Comparison of ENCODE assay signal across 18 mouse cellular contexts in the genomic region with DNA sequence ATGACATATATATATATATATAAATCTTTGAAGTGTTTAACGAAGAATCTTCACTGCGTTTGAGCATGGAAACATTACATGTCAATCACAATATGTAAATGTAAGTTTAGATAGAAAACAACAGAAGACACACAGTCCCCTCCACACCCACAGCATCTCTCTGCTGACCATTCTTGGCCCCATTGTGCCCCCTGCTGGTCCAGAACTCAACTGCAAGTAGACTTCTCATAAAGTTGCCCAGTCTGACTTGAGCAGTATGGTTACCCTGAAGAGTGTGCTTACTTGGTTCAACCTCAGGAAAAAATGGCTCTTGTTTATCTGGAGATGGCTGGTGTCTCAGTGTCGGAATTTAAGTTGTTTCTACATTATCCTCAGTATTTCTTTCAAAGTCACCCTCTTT.
A peak's percentile ranks its signal among the peaks of the same experiment; 100 is the strongest.
DNase-seq lines count a peak whose midpoint lies in the region; ATAC-seq and TF ChIP-seq lines count a peak whose summit lies in the region.
"Had no signal": no experiment of that assay in that cellular context is flagged by ENCODE, and none has a peak within 500 bp of the region (broad histone marks: within the 10 kb centered on the region; RNA-seq: fewer than 3 reads in every experiment).

No protein-coding gene starts in this region.

- no peaks in the 10 kb centered on the region for H3K27me3 ChIP-seq in forebrain, embryonic 10.5 days (ENCODE audit: poor library complexity, severe bottlenecking)
- H3K27me3 ChIP-seq in midbrain, embryonic 13.5 days, result no peaks in the 10 kb centered on the region

- no peak overlapping the region for H3K9ac ChIP-seq in midbrain, embryonic 13.5 days (replicated peaks)

- ATAC-seq in midbrain, embryonic 13.5 days, result no peak
- ATAC-seq: forebrain, embryonic 16.5 days; hindbrain, embryonic 16.5 days had no signal

- no peak overlapping the region for H3K27ac ChIP-seq in bone marrow, adult 2 months (ENCODE audit: control insufficient read depth, insufficient read depth, low read depth, low read length, poor library complexity)
- H3K27ac ChIP-seq in forebrain, embryonic 10.5 days, result no peak overlapping the region
- no peak overlapping the region for H3K27ac ChIP-seq in midbrain, embryonic 13.5 days
- H3K27ac ChIP-seq: gastrocnemius, adult 2 months; heart, embryonic 10.5 days; left cerebral cortex, adult 2 months had no signal

- TF ChIP-seq CTCF in bone marrow, adult 2 months (IDR thresholded peaks at IDR 0.05; ENCODE audit: control insufficient read depth, insufficient read depth, low read length), result peak; percentile 52

- DNase-seq in adrenal gland, postnatal 10 days, result peak; percentile 1
- DNase-seq in adrenal gland, adult 8-10 months, result no peak
- DNase-seq in CD4-positive helper T cell, adult 2 months (ENCODE audit: low read depth, low spot score), result peak; percentile 18
- peak; percentile 28 for DNase-seq in spleen, adult 12 weeks (ENCODE audit: low spot score)
- no peak for DNase-seq in gastrocnemius, adult 8-10 months (ENCODE audit: low spot score in 2 of 2)
- DNase-seq in forebrain, embryonic 10.5 days (ENCODE audit: extremely low spot score, low spot score), result no peak
- DNase-seq: cerebellum, adult 2 months; gastrocnemius, adult 2 months; kidney, adult 2 months; lung, postnatal 4 days; midbrain, embryonic 14.5 days; right cerebral cortex, postnatal 4 days had no signal

- no peaks in the 10 kb centered on the region for H3K36me3 ChIP-seq in forebrain, embryonic 10.5 days (replicated peaks)
- H3K36me3 ChIP-seq in midbrain, embryonic 13.5 days, result no peaks in the 10 kb centered on the region
- H3K36me3 ChIP-seq: heart, embryonic 10.5 days had no signal

- H3K4me2 ChIP-seq in midbrain, embryonic 13.5 days (replicated peaks), result no peak overlapping the region

- no peak overlapping the region for H3K4me3 ChIP-seq in bone marrow, adult 2 months (replicated peaks; ENCODE audit: control insufficient read depth, low read depth, low read length)
- no peak overlapping the region for H3K4me3 ChIP-seq in forebrain, embryonic 10.5 days
- no peak overlapping the region for H3K4me3 ChIP-seq in midbrain, embryonic 13.5 days (replicated peaks)
- H3K4me3 ChIP-seq: gastrocnemius, adult 2 months; heart, embryonic 10.5 days; left cerebral cortex, adult 2 months had no signal

- WGBS in bone marrow, adult 2 months, result 66% methylated on average over 3 of the region's 3 CpGs
- WGBS in forebrain, embryonic 10.5 days, result 85% methylated on average over 3 of the region's 3 CpGs
- 81% methylated on average over 3 of the region's 3 CpGs for WGBS in midbrain, embryonic 13.5 days

- no peaks in the 10 kb centered on the region; the same call in 1 of the 2 replicates for H3K4me1 ChIP-seq in bone marrow, adult 2 months (ENCODE audit: control insufficient read depth, insufficient read depth, low read length)
- no peaks in the 10 kb centered on the region for H3K4me1 ChIP-seq in forebrain, embryonic 10.5 days
- no peaks in the 10 kb centered on the region for H3K4me1 ChIP-seq in midbrain, embryonic 13.5 days (replicated peaks)
- H3K4me1 ChIP-seq: heart, embryonic 10.5 days had no signal

- no peak for TF ChIP-seq POLR2A in bone marrow, adult 2 months (IDR thresholded peaks at IDR 0.05; ENCODE audit: borderline replicate concordance, control insufficient read depth, low read depth, low read length)

- H3K9me3 ChIP-seq in forebrain, embryonic 10.5 days, result peaks cover 52% of the 10 kb centered on the region
- H3K9me3 ChIP-seq in midbrain, embryonic 13.5 days, result peaks cover 41% of the 10 kb centered on the region

Comparison
In these comparisons a context has a peak if more than half of its experiments do, and no peak if none do; other contexts are left out.
1. DNase-seq: peak in adrenal gland, postnatal 10 days (single experiment), CD4-positive helper T cell, adult 2 months (single experiment) and spleen, adult 12 weeks (single experiment); none in adrenal gland, adult 8-10 months (single experiment), gastrocnemius, adult 8-10 months (0 of 2) and forebrain, embryonic 10.5 days (single experiment).